Mouse (Mus musculus) midbrain, embryonic 16.5 days (tissue): Measurements from ENCODE around the gene Commd4. TPM values are rescaled to one million over a fixed set of nuclear protein-coding genes. Genes with fewer than 3 reads are reported as not detected.
"Not testable (repeated sequence)": the region's sequence is repeated elsewhere in the genome, so short reads cannot be mapped to it uniquely, and the experiment has no call there.

Experiments used
- ATAC-seq: fragments of 200-750 bp; cut with Nextera tagmentation; 2 replicates; pipeline ENCODE4 v1.8.0; 2017; ENCODE audit warnings: moderate TSS enrichment
- H3K27ac ChIP-seq: fragments of 300-500 bp; sonication (generic); 2 replicates; pipeline ENCODE4 v1.5.1; 2014; ENCODE audit warnings: mild to moderate bottlenecking, low read length, mixed read lengths
- H3K27me3 ChIP-seq: fragments of 300-500 bp; sonication (generic); 2 replicates; pipeline ENCODE4 v1.6.1; 2014; ENCODE audit warnings: low read depth, low read length, mixed read lengths; ENCODE audit not compliant: control insufficient read depth, insufficient read depth
- H3K36me3 ChIP-seq: fragments of 300-500 bp; sonication (generic); 2 replicates; pipeline ENCODE4 v1.6.1; 2014; ENCODE audit warnings: mild to moderate bottlenecking, low read length, moderate library complexity, mixed read lengths; ENCODE audit not compliant: control insufficient read depth, insufficient read depth
- H3K4me1 ChIP-seq: fragments of 300-500 bp; sonication (generic); 2 replicates; pipeline ENCODE4 v1.6.1; 2014; ENCODE audit warnings: mild to moderate bottlenecking, low read length, mixed read lengths; ENCODE audit not compliant: control insufficient read depth, insufficient read depth
- H3K4me2 ChIP-seq: fragments of 300-500 bp; sonication (generic); 2 replicates; pipeline ENCODE4 v1.6.1; 2014; ENCODE audit warnings: mild to moderate bottlenecking, low read length, mixed read lengths
- H3K4me3 ChIP-seq: fragments of 300-500 bp; sonication (generic); 2 replicates; pipeline ENCODE4 v1.5.1; 2014; ENCODE audit warnings: low read depth, mild to moderate bottlenecking, low read length, moderate library complexity, mixed read lengths
- H3K9ac ChIP-seq: fragments of 300-500 bp; sonication (generic); 2 replicates; pipeline ENCODE4 v1.6.1; 2014; ENCODE audit warnings: low read depth, low read length, mixed read lengths
- H3K9me3 ChIP-seq: fragments of 300-500 bp; sonication (generic); replicated peaks from 2 replicates; pipeline ENCODE4 v1.6.1; 2014; ENCODE audit warnings: mild to moderate bottlenecking, low read length, mixed read lengths; ENCODE audit not compliant: control insufficient read depth, poor library complexity, severe bottlenecking
- WGBS: fragments of 180-500 bp; shearing (Covaris S2); extraction: QIAGEN DNeasy Blood & Tissue Kit; methylation state at CpG from one replicate; pipeline ENCODE4 v1.1.7; 2014; 5-methylcytosine and 5-hydroxymethylcytosine counted together
- polyA plus RNA-seq: library from polyadenylated mRNA; unstranded; fragments of >200 nt; fragmentation: Nextera tagmentation; extraction: Ambion mirVana; gene quantifications from 2 replicates; pipeline ENCODE4 v1.2.1, GENCODE M21; 2015

The Commd4 gene
- 191 and 202 TPM in 2 replicates for polyA plus RNA-seq

- Histone ChIP-seq H3K9ac (peak within 1 kb of the TSS; percentile 90), H3K27me3 (no peaks in the 10 kb centered on the region), H3K27ac (peak within 1 kb of the TSS; percentile 84), H3K36me3 (peaks cover 10% of the 10 kb centered on the region; the same call in 1 of the 2 replicates), H3K4me1 (peaks cover 17% of the 10 kb centered on the region), H3K9me3 (no peaks in the 10 kb centered on the region), H3K4me2 (peak within 1 kb of the TSS; percentile 96), H3K4me3 (peak within 1 kb of the TSS; percentile 84)
- under 1% methylated on average over 24 of the region's 24 CpGs for WGBS
- ATAC-seq: peak; percentile 89
Observed at GRCm38 (mm10) chr9:57158013-57158470, at the start of gene Commd4. TSS of gene Commd4 (minus strand) at chr9:57158331.

DNA sequence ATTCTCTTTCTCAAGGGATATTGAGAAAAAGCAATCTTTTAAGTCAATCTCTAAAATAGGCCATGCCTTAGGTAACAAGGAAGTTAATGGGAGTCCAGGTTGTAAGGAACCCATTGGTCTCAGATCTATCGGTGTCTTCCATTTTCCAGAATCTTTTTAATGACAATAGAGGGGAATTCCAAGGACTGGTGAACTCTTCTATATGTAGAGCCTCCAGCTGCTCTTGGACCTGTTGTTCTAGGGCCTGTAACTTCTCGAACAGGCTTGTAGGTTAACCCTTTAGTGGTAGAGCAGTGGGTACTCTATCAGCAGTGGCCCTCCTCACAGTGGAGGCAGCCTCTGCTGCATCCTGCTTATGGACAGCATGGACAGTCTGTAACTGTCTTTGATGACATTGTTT lies 48.8 kb upstream of the Commd4 start:
- Histone ChIP-seq H3K4me3 (no peak overlapping the region), H3K27ac (no peak overlapping the region), H3K9me3 (no peaks in the 10 kb centered on the region), H3K9ac (no peak overlapping the region), H3K4me1 (no peaks in the 10 kb centered on the region), H3K27me3 (no peaks in the 10 kb centered on the region), H3K4me2 (no peak overlapping the region), H3K36me3 (no peaks in the 10 kb centered on the region)
- ATAC-seq: no peak
- 64% methylated on average over 2 of the region's 2 CpGs for WGBS

GRCm38 (mm10) chr9:57203571-57203970 lies 45.4 kb upstream of the Commd4 start:
- H3K36me3 ChIP-seq, H3K9ac ChIP-seq, H3K4me3 ChIP-seq, H3K4me2 ChIP-seq, H3K27me3 ChIP-seq, H3K4me1 ChIP-seq, H3K27ac ChIP-seq, H3K9me3 ChIP-seq, ATAC-seq: not testable (repeated sequence)
- WGBS: 92% methylated on average over 13 of the region's 13 CpGs

- Histone ChIP-seq H3K27me3 (no peaks in the 10 kb centered on the region), H3K36me3 (no peaks in the 10 kb centered on the region), H3K9ac (no peak overlapping the region), H3K4me1 (no peaks in the 10 kb centered on the region), H3K27ac (no peak overlapping the region), H3K4me2 (no peak overlapping the region), H3K4me3 (no peak overlapping the region), H3K9me3 (no peaks in the 10 kb centered on the region)
- 78% methylated on average over 7 of the region's 7 CpGs for WGBS
- no peak for ATAC-seq
Observed at GRCm38 (mm10) chr9:57202981-57203380, 44.9 kb upstream of the Commd4 start.

DNA sequence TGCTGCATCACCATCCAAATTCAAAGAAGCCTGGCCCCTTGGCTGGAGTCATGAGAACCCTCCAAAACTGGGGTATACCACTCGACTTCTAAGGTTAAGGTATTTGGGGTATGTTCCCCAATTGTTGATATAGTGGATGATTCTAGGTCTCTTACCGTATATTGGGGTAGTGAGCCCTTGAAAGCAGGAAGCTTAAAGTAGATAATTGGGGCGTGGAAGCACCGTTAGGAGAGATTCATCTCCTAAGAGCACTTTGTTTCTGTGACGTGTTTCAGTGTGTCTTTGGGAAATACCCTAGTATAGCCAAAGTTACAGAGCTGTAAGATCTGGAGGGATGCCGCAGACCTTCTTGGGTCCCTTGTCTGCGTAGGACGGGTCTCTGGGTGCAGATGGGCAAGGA lies 39.3 kb upstream of the Commd4 start:
- no peak for ATAC-seq
- Histone ChIP-seq H3K27ac (no peak overlapping the region), H3K4me2 (no peak overlapping the region), H3K4me3 (no peak overlapping the region), H3K27me3 (no peaks in the 10 kb centered on the region; the same call in 1 of the 2 replicates), H3K4me1 (no peaks in the 10 kb centered on the region), H3K9ac (no peak overlapping the region), H3K9me3 (no peaks in the 10 kb centered on the region), H3K36me3 (no peaks in the 10 kb centered on the region)
- WGBS: 70% methylated on average over 8 of the region's 8 CpGs

- Histone ChIP-seq H3K4me2 (no peak overlapping the region), H3K9ac (no peak overlapping the region), H3K36me3 (no peaks in the 10 kb centered on the region), H3K27ac (no peak overlapping the region), H3K4me1 (no peaks in the 10 kb centered on the region), H3K4me3 (no peak overlapping the region), H3K9me3 (no peaks in the 10 kb centered on the region), H3K27me3 (no peaks in the 10 kb centered on the region; the same call in 1 of the 2 replicates)
- WGBS: 90% methylated on average over 3 of the region's 3 CpGs
- ATAC-seq: no peak
Observed at GRCm38 (mm10) chr9:57196708-57197107, 38.6 kb upstream of the Commd4 start.

- H3K27me3 ChIP-seq: no peaks in the 10 kb centered on the region
- 86% methylated on average over 5 of the region's 5 CpGs for WGBS
- H3K4me1 ChIP-seq: no peaks in the 10 kb centered on the region
- H3K27ac ChIP-seq: no peak overlapping the region
- no peaks in the 10 kb centered on the region for H3K36me3 ChIP-seq
- H3K4me2 ChIP-seq: no peak overlapping the region
- H3K9ac ChIP-seq: no peak overlapping the region
- ATAC-seq: no peak
- no peaks in the 10 kb centered on the region for H3K9me3 ChIP-seq
- no peak overlapping the region for H3K4me3 ChIP-seq
Observed at GRCm38 (mm10) chr9:57168411-57168810, 10.3 kb upstream of the Commd4 start.

- Histone ChIP-seq H3K36me3 (no peaks in the 10 kb centered on the region), H3K4me2 (no peak overlapping the region), H3K27me3 (no peaks in the 10 kb centered on the region), H3K27ac (no peak overlapping the region), H3K4me3 (no peak overlapping the region), H3K9me3 (no peaks in the 10 kb centered on the region), H3K4me1 (no peaks in the 10 kb centered on the region), H3K9ac (no peak overlapping the region)
- ATAC-seq: no peak
- 93% methylated on average over 2 of the region's 2 CpGs for WGBS
Observed at GRCm38 (mm10) chr9:57166173-57166572, 8.0 kb upstream of the Commd4 start.

DNA sequence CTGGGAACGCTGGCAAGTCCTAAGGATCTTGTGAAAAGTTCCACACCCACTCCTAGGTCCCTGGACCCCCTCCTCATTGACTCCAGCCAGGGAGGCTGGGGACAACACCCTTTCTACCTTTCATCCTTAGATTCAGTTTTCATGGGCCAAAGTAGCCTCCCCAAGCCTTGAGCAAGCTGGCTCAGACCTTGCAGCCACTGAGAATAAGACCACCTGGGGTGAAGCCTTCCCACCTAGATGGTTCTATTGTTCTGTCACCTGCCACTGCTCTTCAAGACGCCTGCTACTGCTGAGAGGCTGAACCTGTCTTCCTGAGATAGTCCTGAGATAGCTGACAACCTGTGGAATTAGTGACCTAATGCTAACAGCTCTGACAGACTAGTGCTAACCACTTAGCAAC lies 5.0 kb upstream of the Commd4 start:
- no peak for ATAC-seq
- Histone ChIP-seq H3K4me1 (peaks cover 4% of the 10 kb centered on the region; the same call in 1 of the 2 replicates), H3K27ac (no peak overlapping the region)

More for the DNA sequence above, 5.0 kb upstream of the Commd4 start:
- 38% methylated on average over 2 of the region's 2 CpGs for WGBS
- Histone ChIP-seq H3K36me3 (no peaks in the 10 kb centered on the region), H3K4me3 (no peak overlapping the region), H3K27me3 (no peaks in the 10 kb centered on the region), H3K9me3 (no peaks in the 10 kb centered on the region), H3K4me2 (no peak overlapping the region), H3K9ac (no peak overlapping the region)
